Mouse (Mus musculus) left cerebral cortex, postnatal 36 days (tissue): ENCODE results near the gene Rasal1. TPM values are rescaled to one million over a fixed set of nuclear protein-coding genes. Genes with fewer than 3 reads are reported as not detected.

Source experiments
- DNase-seq, 2 experiments: peaks; one replicate each; pipeline ENCODE4 v3.0.0; 2021 to 2022; ENCODE audit warnings: low spot score in 2 of 2, mixed read lengths in 1 of 2
- intact Hi-C: fragments of 180-260 bp; cut with DNase I; formaldehyde crosslinking; loops from one replicate; pipeline ENCODE4 v1.15.1; 2025
- total RNA-seq, 2 experiments: library from RNA; stranded (reverse); gene quantifications; 2 replicates each; pipeline ENCODE4 v1.2.3; 2021

Gene Rasal1
- total RNA-seq, 2 experiments from 2014 or later, result 90.0 to 92.7 TPM

- DNase-seq, result peak; percentile 52 to 56
Measured at GRCm38 (mm10) chr5:120647814-120648491, 659 bp upstream of the Rasal1 start.

GRCm38 (mm10) chr5:120649374-120649933 is 842 bp downstream of the Rasal1 start:
- intact Hi-C loops, result loop anchor here (2.0 kb wide), 2 partner anchors 23 to 29 kb away; no protein-coding TSS in a partner anchor

More at GRCm38 (mm10) chr5:120647814-120648491, 659 bp upstream of the Rasal1 start:
- intact Hi-C loops, result loop anchor here (2.0 kb wide), 2 partner anchors 25 to 27 kb away; no protein-coding TSS in a partner anchor

GRCm38 (mm10) chr5:120649938-120650337 is 1.3 kb downstream of the Rasal1 start:
- intact Hi-C loops, result loop anchor here (2.0 kb wide), 2 partner anchors 23 to 29 kb away; no protein-coding TSS in a partner anchor
- DNase-seq, result no peak

More at GRCm38 (mm10) chr5:120649374-120649933, 842 bp downstream of the Rasal1 start:
- peak in 1 of 2 experiments; percentile 54 for DNase-seq

GRCm38 (mm10) chr5:120651230-120651629 is 2.6 kb downstream of the Rasal1 start:
- DNase-seq, result no peak
- intact Hi-C loops, result no loop called here

GRCm38 (mm10) chr5:120652915-120653701 is 4.5 kb downstream of the Rasal1 start:
- intact Hi-C loops, result no loop called here
- DNase-seq, result peak in 1 of 2 experiments; percentile 52

- DNase-seq, result no peak
- intact Hi-C loops, result no loop called here
Measured at GRCm38 (mm10) chr5:120653873-120654272, 5.3 kb downstream of the Rasal1 start.

- intact Hi-C loops, result no loop called here
- peak; percentile 72 to 73 for DNase-seq
Measured at GRCm38 (mm10) chr5:120656281-120656751, 7.7 kb downstream of the Rasal1 start.

GRCm38 (mm10) chr5:120660816-120661215 is 12.2 kb downstream of the Rasal1 start:
- DNase-seq, result peak in 1 of 2 experiments; percentile 30

GRCm38 (mm10) chr5:120664888-120665287 is 16.3 kb downstream of the Rasal1 start:
- intact Hi-C loops, result loop anchor here (5.0 kb wide), 1 partner anchor 38 kb away; no protein-coding TSS in a partner anchor
- DNase-seq, result no peak

More at GRCm38 (mm10) chr5:120660816-120661215, 12.2 kb downstream of the Rasal1 start:
- intact Hi-C loops, result loop anchor here (5.0 kb wide), 1 partner anchor 34 kb away; no protein-coding TSS in a partner anchor

- no peak for DNase-seq
- intact Hi-C loops, result no loop called here
Measured at GRCm38 (mm10) chr5:120668761-120669160, 20.1 kb downstream of the Rasal1 start.

GRCm38 (mm10) chr5:120670132-120670531 is 21.5 kb downstream of the Rasal1 start:
- no peak for DNase-seq
- intact Hi-C loops, result no loop called here

- no peak for DNase-seq
- intact Hi-C loops, result loop anchor here (2.0 kb wide), 1 partner anchor 23 kb away; the partner anchor contains the start of gene Rasal1
Measured at GRCm38 (mm10) chr5:120671865-120672264, 23.3 kb downstream of the Rasal1 start.

GRCm38 (mm10) chr5:120673626-120674025 is 25.0 kb downstream of the Rasal1 start:
- peak; percentile 68 to 79 for DNase-seq
- intact Hi-C loops, result loop anchor here (1.0 to 2.0 kb wide), 2 partner anchors 25 to 53 kb away; partner anchors contain the start of gene Rasal1

GRCm38 (mm10) chr5:120674229-120675145 is 25.9 kb downstream of the Rasal1 start:
- DNase-seq, result no peak
- intact Hi-C loops, result loop anchor here (5.0 kb wide), 1 partner anchor 73 kb away; the partner anchor contains the start of gene Oas2

- no peak for DNase-seq
- intact Hi-C loops, result loop anchor here (5.0 kb wide), 1 partner anchor 70 kb away; the partner anchor contains the start of gene Oas2
Measured at GRCm38 (mm10) chr5:120677516-120677915, 28.9 kb downstream of the Rasal1 start.

- intact Hi-C loops, result loop anchor here (2.0 to 5.0 kb wide), 2 partner anchors 31 to 67 kb away; partner anchors contain the start of genes Dtx1 and Oas2
- DNase-seq, result peak; percentile 88 to 89
Measured at GRCm38 (mm10) chr5:120679676-120680555, 31.3 kb downstream of the Rasal1 start.

GRCm38 (mm10) chr5:120680918-120681317 is 32.3 kb downstream of the Rasal1 start:
- peak in 1 of 2 experiments; percentile 50 for DNase-seq
- intact Hi-C loops, result loop anchor here (1.0 to 2.0 kb wide), 2 partner anchors 30 to 33 kb away; partner anchors contain the start of gene Dtx1
